Mouse (Mus musculus) forebrain, embryonic 12.5 days (tissue): ENCODE measurements around the gene Utrn. TPM values are rescaled to one million over a fixed set of nuclear protein-coding genes. Genes with fewer than 3 reads are reported as not detected.
A peak's percentile ranks its signal among the peaks of the same experiment; 100 is the strongest.

ENCODE experiments used
- ATAC-seq: fragments of 200-750 bp; cut with Nextera tagmentation; 2 replicates; pipeline ENCODE4 v1.8.0; 2017; ENCODE audit warnings: moderate TSS enrichment; ENCODE audit not compliant: low FRiP score
- H3K27ac ChIP-seq: fragments of 300-500 bp; sonication (generic); 2 replicates; pipeline ENCODE4 v1.5.1; 2016; ENCODE audit warnings: mild to moderate bottlenecking
- H3K27me3 ChIP-seq: fragments of 300-500 bp; sonication (generic); 2 replicates; pipeline ENCODE4 v1.6.1; 2016; ENCODE audit warnings: mild to moderate bottlenecking
- H3K36me3 ChIP-seq: fragments of 300-500 bp; sonication (generic); replicated peaks from 2 replicates; pipeline ENCODE4 v1.6.1; 2016; ENCODE audit warnings: mild to moderate bottlenecking
- H3K4me1 ChIP-seq: fragments of 300-500 bp; sonication (generic); 2 replicates; pipeline ENCODE4 v1.6.1; 2016
- H3K4me2 ChIP-seq: fragments of 300-500 bp; sonication (generic); 2 replicates; pipeline ENCODE4 v1.6.1; 2016; ENCODE audit warnings: mild to moderate bottlenecking, moderate library complexity
- H3K4me3 ChIP-seq: fragments of 300-500 bp; sonication (generic); replicated peaks from 2 replicates; pipeline ENCODE4 v1.5.1; 2016; ENCODE audit warnings: mild to moderate bottlenecking
- H3K9ac ChIP-seq: fragments of 300-500 bp; sonication (generic); 2 replicates; pipeline ENCODE4 v1.6.1; 2016; ENCODE audit warnings: mild to moderate bottlenecking
- H3K9me3 ChIP-seq: fragments of 300-500 bp; sonication (generic); 2 replicates; pipeline ENCODE4 v1.6.1; 2016
- WGBS: fragments of 180-500 bp; shearing (Covaris S2); methylation state at CpG from one replicate; pipeline ENCODE4 v1.1.7; 2016; 5-methylcytosine and 5-hydroxymethylcytosine counted together
- polyA plus RNA-seq: library from polyadenylated mRNA; unstranded; fragments of >200 nt; fragmentation: Nextera tagmentation; extraction: Ambion mirVana; gene quantifications from 2 replicates; pipeline ENCODE4 v1.2.1, GENCODE M21; 2016

Utrn gene
- polyA plus RNA-seq, 1 experiment from 2014 or later: 34.3 TPM

DNA sequence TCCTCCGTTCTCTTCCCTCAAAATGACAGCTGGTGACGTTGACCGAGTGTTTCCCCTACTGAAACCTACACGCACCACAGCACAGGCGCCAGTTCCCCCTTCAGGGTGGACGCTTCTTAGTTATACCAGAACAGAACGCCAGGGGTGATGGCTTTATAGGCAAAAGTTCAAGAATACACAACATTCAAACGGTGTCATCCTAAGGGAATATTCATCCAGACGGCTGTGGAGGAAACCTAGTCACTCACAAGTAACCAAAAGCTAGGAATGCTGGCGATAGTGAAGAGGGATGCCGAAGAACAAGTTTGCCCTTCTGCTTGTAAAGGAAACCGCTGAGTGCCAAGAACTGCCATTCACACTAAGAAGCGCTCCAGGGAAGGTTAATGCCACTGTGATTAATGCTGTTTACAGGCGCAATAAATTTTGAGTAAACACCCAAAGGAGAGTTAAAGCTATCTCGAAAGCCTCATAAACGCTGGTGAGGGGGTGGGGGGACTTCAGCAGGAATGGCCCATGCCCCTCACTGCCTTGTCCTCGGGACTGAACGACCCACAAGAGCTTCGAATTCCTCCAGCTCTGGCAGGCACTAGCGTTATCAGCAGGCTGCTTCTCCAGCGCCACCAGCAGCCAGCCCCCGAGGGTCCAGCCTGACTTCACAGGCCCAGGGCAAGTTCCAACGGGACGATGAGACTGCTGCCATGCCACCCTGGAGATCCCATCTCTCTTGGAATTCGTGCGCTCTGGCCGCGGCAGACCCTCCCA, 2.0 kb downstream of the Utrn start:
- no peak for ATAC-seq
- H3K36me3 ChIP-seq: no peaks in the 10 kb centered on the region
- peaks cover 7% of the 10 kb centered on the region; the same call in 1 of the 2 replicates for H3K27me3 ChIP-seq
- 5% methylated on average over 28 of the region's 28 CpGs for WGBS
- no peak overlapping the region for H3K27ac ChIP-seq
- H3K4me3 ChIP-seq: peak overlapping the region; percentile 62
- no peaks in the 10 kb centered on the region for H3K9me3 ChIP-seq
- H3K4me1 ChIP-seq: peaks cover 18% of the 10 kb centered on the region
- peak overlapping the region; percentile 97 for H3K4me2 ChIP-seq
- H3K9ac ChIP-seq: peak overlapping the region; percentile 65

DNA sequence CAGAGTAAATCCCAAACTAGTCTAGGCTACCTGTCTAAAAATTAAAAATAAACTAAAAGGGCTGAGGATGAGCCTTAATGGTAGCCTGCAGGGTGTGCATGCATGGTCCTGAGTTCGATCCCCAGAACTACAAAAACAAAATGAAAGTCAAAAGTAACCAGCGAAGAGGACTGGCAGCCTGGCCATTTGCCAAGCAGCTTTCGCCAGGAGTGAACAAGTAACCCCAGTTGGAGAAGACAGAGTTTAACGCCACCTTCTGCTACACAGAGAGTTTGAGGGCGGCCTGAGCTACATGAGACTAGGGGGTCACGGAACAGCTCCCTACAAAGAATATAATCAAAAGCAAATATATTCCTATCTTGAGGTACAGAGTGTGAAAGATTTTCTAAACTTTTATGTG, 4.0 kb downstream of the Utrn start:
- no peak for ATAC-seq
- H3K9ac ChIP-seq: no peak overlapping the region

DNA sequence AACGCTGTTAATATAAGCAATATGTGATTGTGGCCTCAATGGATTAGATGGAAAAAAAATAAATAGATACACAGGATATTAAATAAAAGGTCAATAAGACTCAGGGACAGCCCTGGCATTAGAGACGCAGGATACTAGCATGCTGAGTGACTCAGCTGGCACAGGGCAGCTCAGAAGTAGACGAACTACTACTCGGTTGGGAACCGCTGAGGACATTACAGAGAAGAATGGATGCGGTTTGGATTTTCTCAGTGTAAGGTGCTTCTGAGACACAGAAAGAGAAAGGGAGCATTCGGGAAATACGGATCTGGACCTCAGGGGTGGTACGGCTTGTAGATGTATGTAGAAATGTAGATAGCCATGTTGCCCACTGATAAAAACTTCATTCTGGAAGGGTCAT, 5.6 kb downstream of the Utrn start:
- WGBS: 91% methylated on average over 9 of the region's 9 CpGs
- Histone ChIP-seq H3K4me1 (peaks cover 25% of the 10 kb centered on the region), H3K4me2 (no peak overlapping the region), H3K9me3 (no peaks in the 10 kb centered on the region), H3K4me3 (no peak overlapping the region), H3K9ac (no peak overlapping the region), H3K27me3 (peaks cover 7% of the 10 kb centered on the region; the same call in 1 of the 2 replicates), H3K27ac (no peak overlapping the region), H3K36me3 (peaks cover 2% of the 10 kb centered on the region; the same call in 1 of the 2 replicates)
- no peak for ATAC-seq

More for the DNA sequence above, 4.0 kb downstream of the Utrn start:
- peaks cover 25% of the 10 kb centered on the region for H3K4me1 ChIP-seq
- H3K36me3 ChIP-seq: no peaks in the 10 kb centered on the region; the same call in 1 of the 2 replicates
- no peak overlapping the region for H3K27ac ChIP-seq
- H3K9me3 ChIP-seq: no peaks in the 10 kb centered on the region
- no peak overlapping the region for H3K4me3 ChIP-seq
- WGBS: 93% methylated on average over 6 of the region's 6 CpGs
- no peak overlapping the region for H3K4me2 ChIP-seq
- peaks cover 7% of the 10 kb centered on the region; the same call in 1 of the 2 replicates for H3K27me3 ChIP-seq

DNA sequence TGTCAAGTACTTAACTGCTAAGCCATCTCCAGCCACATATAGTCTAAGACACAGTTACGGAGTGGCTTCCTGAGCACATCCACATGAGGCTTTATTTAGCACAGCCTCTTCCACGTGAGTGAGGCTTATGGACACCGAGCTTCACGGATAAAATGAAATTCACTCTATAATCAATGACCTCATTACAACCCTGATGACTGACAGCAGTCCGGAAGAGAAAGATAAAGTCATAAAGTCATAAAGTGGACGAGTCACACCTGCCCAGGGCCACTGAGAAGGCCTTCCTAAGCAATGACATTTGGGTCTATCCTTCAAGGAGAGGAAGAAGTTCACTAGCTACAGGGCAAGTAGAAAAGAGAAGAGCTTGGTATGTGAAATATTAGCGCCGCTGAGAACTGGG, 7.1 kb downstream of the Utrn start:
- WGBS: 89% methylated on average over 8 of the region's 8 CpGs
- peaks cover 2% of the 10 kb centered on the region; the same call in 1 of the 2 replicates for H3K36me3 ChIP-seq

DNA sequence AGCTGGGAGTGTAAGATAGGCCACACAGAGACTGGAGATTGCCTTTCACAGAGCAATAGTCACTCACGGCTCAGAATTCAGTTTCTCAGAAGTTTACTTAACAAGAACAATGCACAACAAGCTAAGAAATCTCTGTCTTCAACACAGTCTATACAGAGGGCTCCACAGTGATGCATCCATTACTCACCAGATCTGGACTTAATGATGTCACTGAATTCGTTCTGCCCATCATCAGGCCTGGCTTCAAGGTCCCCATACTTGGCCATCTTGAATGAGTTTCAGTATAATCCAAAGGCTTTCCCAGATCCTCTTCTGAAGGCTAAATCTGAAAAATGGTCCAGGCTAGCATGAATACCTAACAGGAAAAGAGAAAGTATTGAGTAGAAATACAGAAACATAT, 7.8 kb downstream of the Utrn start:
- Histone ChIP-seq H3K4me3 (no peak overlapping the region), H3K9me3 (no peaks in the 10 kb centered on the region), H3K27ac (no peak overlapping the region), H3K27me3 (no peaks in the 10 kb centered on the region), H3K4me2 (no peak overlapping the region), H3K4me1 (peaks cover 6% of the 10 kb centered on the region; the same call in 1 of the 2 replicates), H3K36me3 (peaks cover 2% of the 10 kb centered on the region; the same call in 1 of the 2 replicates), H3K9ac (no peak overlapping the region)
- ATAC-seq: no peak
- 74% methylated on average over 2 of the region's 2 CpGs for WGBS

More for the DNA sequence above, 7.1 kb downstream of the Utrn start:
- Histone ChIP-seq H3K4me2 (no peak overlapping the region), H3K27me3 (peaks cover 1% of the 10 kb centered on the region; the same call in 1 of the 2 replicates), H3K4me1 (peaks cover 13% of the 10 kb centered on the region), H3K9me3 (no peaks in the 10 kb centered on the region), H3K4me3 (no peak overlapping the region), H3K27ac (no peak overlapping the region), H3K9ac (no peak overlapping the region)
- ATAC-seq: no peak

DNA sequence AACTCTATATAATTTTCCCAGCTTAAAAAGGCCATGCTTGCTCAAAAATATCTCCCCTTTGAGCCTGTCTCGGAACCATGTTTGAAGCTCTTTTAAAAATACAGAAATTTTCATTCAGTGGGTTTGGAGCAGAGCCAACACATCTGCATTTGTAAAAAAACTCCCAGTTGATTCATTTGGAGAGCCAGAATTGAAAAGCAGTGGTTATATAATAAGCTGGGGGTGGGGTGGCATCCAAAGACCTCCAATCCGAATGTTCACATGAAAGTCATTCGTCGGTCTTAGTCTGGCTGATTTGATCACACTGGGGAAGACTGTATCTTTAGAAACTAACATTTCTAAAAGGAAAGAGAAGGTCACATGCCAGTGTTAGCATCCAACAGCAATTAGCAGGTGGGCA, 8.4 kb downstream of the Utrn start:
- Histone ChIP-seq H3K9me3 (no peaks in the 10 kb centered on the region), H3K4me3 (no peak overlapping the region), H3K9ac (no peak overlapping the region), H3K4me2 (no peak overlapping the region), H3K27me3 (no peaks in the 10 kb centered on the region), H3K36me3 (peaks cover 2% of the 10 kb centered on the region; the same call in 1 of the 2 replicates), H3K4me1 (peaks cover 6% of the 10 kb centered on the region; the same call in 1 of the 2 replicates), H3K27ac (no peak overlapping the region)
- no peak for ATAC-seq
- 52% methylated on average over 4 of the region's 4 CpGs for WGBS

DNA sequence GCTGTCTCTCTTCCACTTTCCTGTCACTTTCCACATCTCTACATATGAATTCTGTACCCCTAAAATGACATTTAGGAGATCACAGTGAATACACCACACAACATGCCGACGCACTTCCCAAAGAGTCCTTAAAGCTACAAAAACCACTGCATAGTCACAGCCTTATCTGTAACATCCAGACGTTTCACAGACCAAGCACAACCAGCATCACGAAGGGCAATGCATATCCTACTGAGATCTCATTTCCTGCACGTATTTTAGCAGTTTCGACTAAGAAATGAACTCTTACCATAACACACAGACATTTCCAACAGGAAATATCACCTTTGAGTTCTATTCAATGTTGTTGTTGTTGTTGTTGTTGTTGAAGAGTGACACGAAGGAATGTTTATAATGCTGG, 8.8 kb downstream of the Utrn start:
- Histone ChIP-seq H3K4me3 (no peak overlapping the region), H3K36me3 (peaks cover 2% of the 10 kb centered on the region; the same call in 1 of the 2 replicates), H3K9me3 (no peaks in the 10 kb centered on the region), H3K27me3 (no peaks in the 10 kb centered on the region), H3K4me2 (no peak overlapping the region), H3K27ac (no peak overlapping the region), H3K9ac (no peak overlapping the region), H3K4me1 (peaks cover 6% of the 10 kb centered on the region; the same call in 1 of the 2 replicates)
- ATAC-seq: no peak
- 86% methylated on average over 7 of the region's 7 CpGs for WGBS

DNA sequence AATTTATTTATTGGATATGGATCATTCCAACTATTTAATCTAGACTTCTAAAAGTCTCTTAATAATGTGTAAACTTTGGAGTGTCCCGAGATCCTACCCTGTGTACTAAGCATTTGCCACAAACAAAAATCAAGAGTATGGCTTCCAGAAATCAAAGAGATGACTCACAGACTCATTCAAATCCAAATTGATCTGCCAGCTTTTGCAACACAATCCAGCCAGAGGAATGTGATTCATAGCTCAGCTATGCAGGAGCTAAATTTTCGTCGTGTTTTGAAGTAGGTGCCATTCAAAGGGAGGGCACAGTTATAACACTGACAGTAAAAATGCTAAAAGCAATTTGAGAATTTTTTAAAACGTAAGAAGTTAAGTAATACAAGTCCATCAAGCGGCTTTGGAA, 11.1 kb downstream of the Utrn start:
- no peak for ATAC-seq
- Histone ChIP-seq H3K4me3 (no peak overlapping the region), H3K4me2 (no peak overlapping the region), H3K36me3 (peaks cover 2% of the 10 kb centered on the region; the same call in 1 of the 2 replicates), H3K9me3 (no peaks in the 10 kb centered on the region), H3K27me3 (no peaks in the 10 kb centered on the region), H3K27ac (no peak overlapping the region), H3K9ac (no peak overlapping the region), H3K4me1 (peaks cover 6% of the 10 kb centered on the region; the same call in 1 of the 2 replicates)
- 81% methylated on average over 5 of the region's 5 CpGs for WGBS

DNA sequence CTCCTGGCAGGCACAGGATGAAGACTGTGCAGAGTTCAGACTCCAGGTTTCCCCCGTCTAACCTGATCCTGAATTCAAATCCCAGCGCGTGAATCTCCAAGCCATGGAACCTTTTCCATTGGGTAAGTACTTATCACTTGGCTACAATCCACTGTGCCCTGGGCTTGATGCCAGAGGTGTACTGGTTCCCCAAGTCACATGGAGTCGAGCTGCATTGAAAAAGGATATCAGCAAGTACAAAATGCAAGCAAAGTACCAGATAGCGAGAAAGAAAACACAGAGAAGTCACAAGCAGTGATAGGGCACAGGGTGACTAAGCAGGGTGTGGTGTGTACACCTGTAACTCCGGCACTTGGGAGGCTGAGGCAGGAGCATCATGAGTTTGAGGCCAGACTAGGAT, 14.9 kb downstream of the Utrn start:
- Histone ChIP-seq H3K9me3 (no peaks in the 10 kb centered on the region), H3K4me2 (no peak overlapping the region), H3K9ac (no peak overlapping the region), H3K4me3 (no peak overlapping the region), H3K36me3 (no peaks in the 10 kb centered on the region), H3K4me1 (no peaks in the 10 kb centered on the region), H3K27me3 (no peaks in the 10 kb centered on the region), H3K27ac (no peak overlapping the region)
- 95% methylated on average over 6 of the region's 6 CpGs for WGBS
- no peak for ATAC-seq

DNA sequence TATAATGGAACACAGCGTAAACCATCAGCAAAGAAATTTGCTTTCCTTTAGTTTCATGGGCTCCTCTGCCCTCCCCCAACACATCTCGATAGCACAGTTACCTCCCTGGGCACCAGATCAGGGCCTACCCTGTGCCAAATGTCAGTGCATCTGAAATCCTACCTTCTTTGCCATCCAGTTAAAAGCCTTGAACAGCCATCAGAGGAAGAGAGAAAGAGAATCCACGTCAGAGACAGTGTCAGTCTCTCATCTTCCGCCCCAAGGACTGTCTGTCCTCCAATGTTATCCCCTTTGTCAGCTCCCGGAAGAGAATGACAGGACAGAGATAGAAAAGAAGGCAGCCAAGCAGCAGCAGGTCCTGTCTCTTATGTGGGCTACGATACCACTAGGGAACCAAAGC, 15.4 kb downstream of the Utrn start:
- H3K4me2 ChIP-seq: no peak overlapping the region
- H3K9ac ChIP-seq: no peak overlapping the region
- no peak overlapping the region for H3K27ac ChIP-seq
- H3K27me3 ChIP-seq: no peaks in the 10 kb centered on the region
- no peak overlapping the region for H3K4me3 ChIP-seq
- H3K36me3 ChIP-seq: no peaks in the 10 kb centered on the region
- no peak for ATAC-seq
- 83% methylated on average over 6 of the region's 6 CpGs for WGBS
- H3K4me1 ChIP-seq: 0 out of 2 replicates have a peak, but pooled peaks cover under 1% of the 10 kb centered on the region
- H3K9me3 ChIP-seq: no peaks in the 10 kb centered on the region

DNA sequence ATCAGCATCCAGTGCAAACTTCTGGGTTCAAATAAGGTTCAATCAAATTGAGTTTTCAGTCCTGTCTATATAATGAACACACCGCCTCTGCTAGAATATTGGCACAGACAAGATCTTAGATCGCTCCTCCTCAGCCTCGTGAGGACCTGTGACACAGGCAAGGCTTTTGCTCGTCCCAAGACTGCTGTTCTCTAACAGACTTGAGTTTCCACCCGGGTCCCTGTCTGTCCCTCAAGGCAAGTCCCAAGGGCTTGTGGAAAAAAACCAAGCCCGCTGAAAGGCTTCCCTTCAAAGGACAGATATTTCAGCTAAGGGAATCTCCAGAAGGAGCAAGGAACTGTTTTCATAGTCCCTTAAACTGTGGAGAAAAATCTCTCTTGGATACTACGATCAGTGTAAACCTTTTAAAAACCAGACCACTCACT, 16.0 kb downstream of the Utrn start:
- H3K27ac ChIP-seq: no peak overlapping the region
- H3K4me1 ChIP-seq: 0 out of 2 replicates have a peak, but pooled peaks cover 4% of the 10 kb centered on the region
- no peak overlapping the region for H3K4me2 ChIP-seq
- ATAC-seq: no peak
- H3K9me3 ChIP-seq: no peaks in the 10 kb centered on the region
- no peak overlapping the region for H3K4me3 ChIP-seq
- H3K27me3 ChIP-seq: no peaks in the 10 kb centered on the region
- WGBS: 86% methylated on average over 7 of the region's 7 CpGs
- no peaks in the 10 kb centered on the region for H3K36me3 ChIP-seq
- H3K9ac ChIP-seq: no peak overlapping the region

DNA sequence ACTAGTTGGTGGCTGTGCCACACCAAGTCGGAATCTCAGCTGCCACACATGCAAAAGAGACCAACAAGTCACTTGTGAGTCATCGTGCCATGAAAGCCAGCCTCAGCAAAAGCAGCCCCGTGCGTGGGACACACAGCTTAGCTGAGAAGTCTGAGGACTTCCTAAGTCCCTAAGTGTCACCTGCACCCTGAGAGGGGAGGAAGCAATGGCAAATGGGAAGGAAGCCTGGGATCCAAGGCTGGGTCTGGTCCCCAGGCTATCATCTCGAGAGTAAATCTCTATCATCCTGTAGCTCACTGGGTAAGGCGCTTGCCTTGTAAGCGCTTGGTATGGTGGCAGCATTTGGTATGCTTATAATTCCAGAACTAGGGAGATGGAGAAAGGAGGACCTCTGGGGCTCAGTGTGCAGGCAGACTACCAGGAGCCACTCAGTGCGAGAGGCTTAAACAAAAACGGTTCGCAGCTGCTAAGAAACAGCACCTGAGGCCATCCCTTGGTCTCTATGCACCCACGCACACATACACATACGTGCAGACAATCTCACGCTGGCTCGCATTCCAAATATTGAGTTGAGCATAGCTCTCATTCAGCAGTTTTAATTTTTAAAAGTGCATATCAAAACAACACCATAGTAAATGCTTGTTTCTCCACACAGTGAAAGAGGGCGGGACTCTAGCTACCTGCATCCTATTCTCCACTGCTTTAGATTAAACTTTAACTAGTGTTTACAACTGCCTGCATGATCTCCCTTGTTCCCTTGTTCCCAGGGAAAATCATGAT, 16.6 kb downstream of the Utrn start:
- no peak overlapping the region for H3K9ac ChIP-seq
- no peaks in the 10 kb centered on the region for H3K36me3 ChIP-seq
- H3K4me3 ChIP-seq: no peak overlapping the region
- ATAC-seq: no peak
- H3K9me3 ChIP-seq: no peaks in the 10 kb centered on the region
- 0 out of 2 replicates have a peak, but pooled peaks cover 4% of the 10 kb centered on the region for H3K4me1 ChIP-seq
- no peaks in the 10 kb centered on the region for H3K27me3 ChIP-seq
- H3K27ac ChIP-seq: no peak overlapping the region
- WGBS: 86% methylated on average over 15 of the region's 15 CpGs
- H3K4me2 ChIP-seq: no peak overlapping the region
